Mouse (Mus musculus): Measurements from ENCODE around the gene Ntn5. TPM values are rescaled to one million over a fixed set of nuclear protein-coding genes. Genes with fewer than 3 reads are reported as not detected.

Gene Ntn5
- polyA plus RNA-seq, 1 experiment from 2014 or later: 0.34 TPM

- Histone ChIP-seq H3K27ac (ENCODE audit: low read length) (peak within 1 kb of the TSS; percentile 79), H3K4me1 (ENCODE audit: control insufficient read depth, insufficient read depth, low read length) (peaks cover 35% of the 10 kb centered on the region), H3K27me3 (replicated peaks; ENCODE audit: control insufficient read depth, insufficient read depth, low read length) (no peaks in the 10 kb centered on the region), H3K36me3 (ENCODE audit: control insufficient read depth, insufficient read depth, low read length) (peaks cover 19% of the 10 kb centered on the region), H3K4me2 (ENCODE audit: low read depth, low read length) (no peak within 1 kb of the TSS), H3K9ac (ENCODE audit: low read depth, low read length) (peak within 1 kb of the TSS; percentile 35; the same call in 1 of the 2 replicates), H3K4me3 (ENCODE audit: low read length) (no peak within 1 kb of the TSS), H3K9me3 (ENCODE audit: control insufficient read depth, low read length) (no peaks in the 10 kb centered on the region)
- 92% methylated on average over 11 of the region's 11 CpGs for WGBS
- no peak for ATAC-seq
These were observed 41.9 kb downstream of the Ntn5 start, which contains the start of gene Spaca4 for GRCm38 (mm10) chr7:45725713-45726112. Gene Spaca4, minus strand, starts transcription at chr7:45725813.

GRCm38 (mm10) chr7:45726419-45726818 is 42.6 kb downstream of the Ntn5 start:
- ATAC-seq: no peak
- Histone ChIP-seq H3K27me3 (replicated peaks; ENCODE audit: control insufficient read depth, insufficient read depth, low read length) (no peaks in the 10 kb centered on the region), H3K9me3 (ENCODE audit: control insufficient read depth, low read length) (no peaks in the 10 kb centered on the region), H3K4me2 (ENCODE audit: low read depth, low read length) (no peak overlapping the region), H3K36me3 (ENCODE audit: control insufficient read depth, insufficient read depth, low read length) (peaks cover 17% of the 10 kb centered on the region), H3K27ac (ENCODE audit: low read length) (peak overlapping the region; percentile 79), H3K9ac (ENCODE audit: low read depth, low read length) (peak overlapping the region; percentile 35; the same call in 1 of the 2 replicates), H3K4me1 (ENCODE audit: control insufficient read depth, insufficient read depth, low read length) (peaks cover 41% of the 10 kb centered on the region), H3K4me3 (ENCODE audit: low read length) (no peak overlapping the region)
- WGBS: 90% methylated on average over 10 of the region's 10 CpGs

GRCm38 (mm10) chr7:45727625-45728024 is 43.8 kb downstream of the Ntn5 start:
- Histone ChIP-seq H3K36me3 (ENCODE audit: control insufficient read depth, insufficient read depth, low read length) (peaks cover 17% of the 10 kb centered on the region), H3K4me2 (ENCODE audit: low read depth, low read length) (peak overlapping the region; percentile 4; the same call in 1 of the 2 replicates), H3K27ac (ENCODE audit: low read length) (peak overlapping the region; percentile 79), H3K4me1 (ENCODE audit: control insufficient read depth, insufficient read depth, low read length) (peaks cover 39% of the 10 kb centered on the region), H3K4me3 (ENCODE audit: low read length) (no peak overlapping the region), H3K27me3 (replicated peaks; ENCODE audit: control insufficient read depth, insufficient read depth, low read length) (no peaks in the 10 kb centered on the region), H3K9me3 (ENCODE audit: control insufficient read depth, low read length) (no peaks in the 10 kb centered on the region), H3K9ac (ENCODE audit: low read depth, low read length) (no peak overlapping the region)
- WGBS: 50% methylated on average over 3 of the region's 3 CpGs
- ATAC-seq: peak; percentile 34

- peak overlapping the region; percentile 81 for H3K27ac ChIP-seq (ENCODE audit: low read length)
- 15% methylated on average over 16 of the region's 16 CpGs for WGBS
- ATAC-seq: peak; percentile 78
- no peaks in the 10 kb centered on the region for H3K9me3 ChIP-seq (ENCODE audit: control insufficient read depth, low read length)
- H3K9ac ChIP-seq (ENCODE audit: low read depth, low read length): peak overlapping the region; percentile 41; the same call in 1 of the 2 replicates
- H3K36me3 ChIP-seq (ENCODE audit: control insufficient read depth, insufficient read depth, low read length): no peaks in the 10 kb centered on the region
- H3K4me3 ChIP-seq (ENCODE audit: low read length): no peak overlapping the region
- H3K4me1 ChIP-seq (ENCODE audit: control insufficient read depth, insufficient read depth, low read length): peaks cover 39% of the 10 kb centered on the region
- no peaks in the 10 kb centered on the region for H3K27me3 ChIP-seq (replicated peaks; ENCODE audit: control insufficient read depth, insufficient read depth, low read length)
- H3K4me2 ChIP-seq (ENCODE audit: low read depth, low read length): peak overlapping the region; percentile 38; the same call in 1 of the 2 replicates
These were observed 47.1 kb downstream of the Ntn5 start for GRCm38 (mm10) chr7:45730727-45731431.

- ATAC-seq: no peak
- H3K27me3 ChIP-seq (replicated peaks; ENCODE audit: control insufficient read depth, insufficient read depth, low read length): no peaks in the 10 kb centered on the region
- H3K4me2 ChIP-seq (ENCODE audit: low read depth, low read length): no peak overlapping the region
- H3K4me1 ChIP-seq (ENCODE audit: control insufficient read depth, insufficient read depth, low read length): peaks cover 23% of the 10 kb centered on the region
- no peaks in the 10 kb centered on the region for H3K9me3 ChIP-seq (ENCODE audit: control insufficient read depth, low read length)
- H3K4me3 ChIP-seq (ENCODE audit: low read length): no peak overlapping the region
- WGBS: 78% methylated on average over 5 of the region's 5 CpGs
- H3K9ac ChIP-seq (ENCODE audit: low read depth, low read length): no peak overlapping the region
- H3K36me3 ChIP-seq (ENCODE audit: control insufficient read depth, insufficient read depth, low read length): no peaks in the 10 kb centered on the region
- no peak overlapping the region for H3K27ac ChIP-seq (ENCODE audit: low read length)
These were observed 49.7 kb downstream of the Ntn5 start for GRCm38 (mm10) chr7:45733477-45733876.

- H3K9ac ChIP-seq (ENCODE audit: low read depth, low read length): no peak overlapping the region
These were observed 55.4 kb downstream of the Ntn5 start for GRCm38 (mm10) chr7:45739162-45739763.

GRCm38 (mm10) chr7:45739820-45740219 is 56.0 kb downstream of the Ntn5 start:
- Histone ChIP-seq H3K36me3 (ENCODE audit: control insufficient read depth, insufficient read depth, low read length) (no peaks in the 10 kb centered on the region), H3K9me3 (ENCODE audit: control insufficient read depth, low read length) (no peaks in the 10 kb centered on the region), H3K4me3 (ENCODE audit: low read length) (no peak overlapping the region), H3K27me3 (replicated peaks; ENCODE audit: control insufficient read depth, insufficient read depth, low read length) (no peaks in the 10 kb centered on the region), H3K9ac (ENCODE audit: low read depth, low read length) (no peak overlapping the region), H3K27ac (ENCODE audit: low read length) (no peak overlapping the region), H3K4me2 (ENCODE audit: low read depth, low read length) (no peak overlapping the region), H3K4me1 (ENCODE audit: control insufficient read depth, insufficient read depth, low read length) (0 out of 2 replicates have a peak, but pooled peaks cover 3% of the 10 kb centered on the region)
- ATAC-seq: 0 out of 2 replicates have a peak, but pooled peaks have one; percentile 2
- WGBS: 72% methylated on average over 10 of the region's 10 CpGs

More at GRCm38 (mm10) chr7:45739162-45739763, 55.4 kb downstream of the Ntn5 start:
- Histone ChIP-seq H3K27ac (ENCODE audit: low read length) (no peak overlapping the region), H3K9me3 (ENCODE audit: control insufficient read depth, low read length) (no peaks in the 10 kb centered on the region), H3K36me3 (ENCODE audit: control insufficient read depth, insufficient read depth, low read length) (no peaks in the 10 kb centered on the region), H3K27me3 (replicated peaks; ENCODE audit: control insufficient read depth, insufficient read depth, low read length) (no peaks in the 10 kb centered on the region), H3K4me3 (ENCODE audit: low read length) (no peak overlapping the region), H3K4me1 (ENCODE audit: control insufficient read depth, insufficient read depth, low read length) (0 out of 2 replicates have a peak, but pooled peaks cover 3% of the 10 kb centered on the region), H3K4me2 (ENCODE audit: low read depth, low read length) (no peak overlapping the region)
- peak; percentile 85 for ATAC-seq
- 8% methylated on average over 9 of the region's 9 CpGs for WGBS

GRCm38 (mm10) chr7:45741308-45741707 is 57.5 kb downstream of the Ntn5 start:
- Histone ChIP-seq H3K4me3 (ENCODE audit: low read length) (no peak overlapping the region), H3K27me3 (replicated peaks; ENCODE audit: control insufficient read depth, insufficient read depth, low read length) (no peaks in the 10 kb centered on the region), H3K27ac (ENCODE audit: low read length) (no peak overlapping the region), H3K36me3 (ENCODE audit: control insufficient read depth, insufficient read depth, low read length) (no peaks in the 10 kb centered on the region), H3K9ac (ENCODE audit: low read depth, low read length) (no peak overlapping the region), H3K9me3 (ENCODE audit: control insufficient read depth, low read length) (no peaks in the 10 kb centered on the region), H3K4me2 (ENCODE audit: low read depth, low read length) (no peak overlapping the region), H3K4me1 (ENCODE audit: control insufficient read depth, insufficient read depth, low read length) (0 out of 2 replicates have a peak, but pooled peaks cover 3% of the 10 kb centered on the region)
- WGBS: 84% methylated on average over 12 of the region's 12 CpGs
- ATAC-seq: no peak

- Histone ChIP-seq H3K4me1 (ENCODE audit: control insufficient read depth, insufficient read depth, low read length) (0 out of 2 replicates have a peak, but pooled peaks cover 3% of the 10 kb centered on the region), H3K9me3 (ENCODE audit: control insufficient read depth, low read length) (no peaks in the 10 kb centered on the region; the same call in 1 of the 2 replicates), H3K27ac (ENCODE audit: low read length) (no peak overlapping the region), H3K36me3 (ENCODE audit: control insufficient read depth, insufficient read depth, low read length) (no peaks in the 10 kb centered on the region), H3K4me3 (ENCODE audit: low read length) (peak overlapping the region; percentile 33), H3K9ac (ENCODE audit: low read depth, low read length) (peak overlapping the region; percentile 40), H3K4me2 (ENCODE audit: low read depth, low read length) (peak overlapping the region; percentile 46), H3K27me3 (replicated peaks; ENCODE audit: control insufficient read depth, insufficient read depth, low read length) (no peaks in the 10 kb centered on the region)
- ATAC-seq: 0 out of 2 replicates have a peak, but pooled peaks have one; percentile 26
- WGBS: 41% methylated on average over 11 of the region's 11 CpGs
These were observed 58.0 kb downstream of the Ntn5 start for GRCm38 (mm10) chr7:45741777-45742176.
